Mouse (Mus musculus): Measurements from ENCODE around the gene Lhx2.

Gene Lhx2

DNA sequence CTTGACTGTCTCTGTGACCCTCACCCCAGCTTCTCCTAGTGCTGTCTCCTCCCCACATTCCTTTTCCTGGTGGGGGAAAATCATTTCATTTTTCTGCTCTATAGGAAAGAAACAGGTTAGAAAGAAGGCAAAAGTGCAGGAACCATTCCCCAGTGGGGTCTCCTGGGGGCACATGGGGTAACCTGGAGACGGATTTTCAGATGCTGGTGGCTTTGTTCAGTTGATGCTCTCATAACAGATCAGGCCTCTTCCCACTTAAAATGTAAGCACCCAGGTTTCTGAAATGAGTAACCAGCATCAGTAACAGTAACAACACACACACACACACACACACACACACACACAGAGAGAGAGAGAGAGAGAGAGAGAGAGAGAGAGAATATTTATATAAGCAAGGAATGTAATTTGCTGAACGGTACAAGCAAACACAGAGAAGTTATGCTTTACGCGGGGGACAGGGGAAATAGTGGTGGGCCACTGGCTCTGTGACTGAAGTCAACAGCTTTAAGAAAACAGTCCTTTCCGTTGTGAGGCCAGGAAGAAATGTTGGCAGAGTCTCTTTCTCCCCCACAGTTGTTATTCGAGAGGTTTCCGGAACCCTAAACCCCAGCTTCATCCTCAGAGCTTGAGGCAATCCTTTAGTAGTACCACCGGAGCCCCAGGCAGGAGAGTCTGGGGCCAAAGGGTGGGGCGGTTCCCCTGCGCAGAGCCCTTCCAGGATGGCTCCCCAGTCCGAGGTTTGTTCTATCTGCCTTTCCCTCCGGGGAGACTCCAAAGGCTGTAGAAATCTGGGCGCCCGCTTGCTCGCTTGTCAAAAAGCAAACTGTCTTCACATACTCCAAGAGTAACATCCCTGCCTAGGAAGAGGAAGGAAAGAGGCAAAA is 8.0 kb downstream of the Lhx2 start:
- DNase-seq (ENCODE audit: low spot score), result no peak

- no peak for DNase-seq (ENCODE audit: low spot score)
Observed at GRCm38 (mm10) chr2:38347811-38348551, 8.9 kb downstream of the Lhx2 start.

- no peak for DNase-seq (ENCODE audit: low spot score)
Observed at GRCm38 (mm10) chr2:38348660-38349420, 9.8 kb downstream of the Lhx2 start.

- no peak for DNase-seq (ENCODE audit: low spot score)
Observed at GRCm38 (mm10) chr2:38349447-38350350, 10.6 kb downstream of the Lhx2 start.

DNA sequence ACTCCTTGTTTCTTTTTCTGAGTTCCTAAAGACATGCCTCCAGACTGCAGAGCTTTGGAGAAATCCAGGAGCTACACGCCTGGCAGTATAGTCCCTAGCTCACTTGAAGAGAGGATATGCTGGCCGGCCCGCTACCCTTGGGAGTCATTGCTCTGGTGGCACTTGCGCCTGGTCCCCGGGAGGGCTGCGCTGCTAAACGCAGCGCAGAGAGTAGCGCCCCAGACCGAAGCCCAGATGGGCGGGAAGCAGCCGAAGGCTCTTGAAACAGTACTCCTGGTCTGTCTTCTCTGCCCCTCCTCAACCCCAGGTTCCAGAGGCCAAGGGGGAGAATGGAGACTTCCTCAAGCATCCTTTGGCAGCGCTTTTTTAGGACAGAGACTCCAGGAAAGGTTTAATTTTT is 11.3 kb downstream of the Lhx2 start:
- DNase-seq (ENCODE audit: low spot score), result no peak

DNA sequence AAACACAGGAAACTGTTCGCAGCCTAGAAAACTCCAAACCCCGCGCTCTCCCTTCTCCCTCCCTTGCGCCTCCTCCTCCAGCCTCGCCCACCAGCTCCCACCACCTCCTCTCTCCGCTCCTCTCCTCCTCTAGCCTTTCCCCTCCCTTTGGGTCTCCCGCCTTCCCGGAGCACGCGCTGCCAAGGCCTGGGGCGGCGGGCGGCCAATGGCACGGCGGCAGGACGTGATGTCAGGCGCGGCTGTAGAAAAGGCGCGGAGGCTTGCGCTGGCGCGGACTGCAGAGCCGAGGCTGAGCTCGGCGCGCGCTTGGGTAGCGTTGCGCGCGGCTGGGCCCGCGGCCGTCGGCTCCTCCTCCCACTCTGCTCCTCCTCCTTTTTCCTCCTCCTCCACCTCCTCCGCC is 11.7 kb downstream of the Lhx2 start:
- DNase-seq (ENCODE audit: low spot score), result no peak

GRCm38 (mm10) chr2:38351641-38352320 is 12.7 kb downstream of the Lhx2 start:
- DNase-seq (ENCODE audit: low spot score), result no peak

DNA sequence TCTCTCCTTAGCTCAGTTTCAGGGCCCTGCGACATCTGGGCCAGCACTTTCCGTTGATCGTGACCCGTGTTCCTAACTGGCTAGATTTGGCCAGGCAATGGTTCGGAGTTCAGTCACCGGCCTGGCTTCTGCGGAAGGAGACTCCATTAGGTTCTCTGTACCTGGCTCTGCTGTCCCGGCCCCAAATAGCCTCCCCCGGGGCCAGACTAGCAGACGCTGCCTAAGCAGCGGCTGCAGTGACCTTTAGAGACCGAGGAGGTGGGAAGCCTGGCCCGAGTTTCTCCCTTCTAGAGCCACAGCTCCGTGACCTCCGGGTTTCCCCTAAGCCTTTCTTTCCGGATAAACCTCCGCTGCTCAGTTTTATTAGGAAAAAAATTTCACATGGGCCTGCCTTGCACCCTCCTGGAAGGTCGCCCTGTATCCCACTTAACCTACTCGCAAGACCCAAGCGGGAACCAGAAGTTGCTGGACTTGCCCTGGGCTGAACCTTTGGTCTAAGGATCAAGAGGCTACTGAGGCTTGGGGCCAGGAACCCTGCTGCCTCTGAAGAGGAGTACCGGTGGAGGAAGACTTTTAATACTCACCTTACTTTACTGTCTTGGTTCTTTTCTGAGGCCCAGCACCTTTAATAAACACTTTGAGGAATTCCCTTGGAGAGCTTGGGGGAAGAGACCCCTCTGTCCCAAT is 13.4 kb downstream of the Lhx2 start:
- DNase-seq (ENCODE audit: low spot score), result no peak

DNA sequence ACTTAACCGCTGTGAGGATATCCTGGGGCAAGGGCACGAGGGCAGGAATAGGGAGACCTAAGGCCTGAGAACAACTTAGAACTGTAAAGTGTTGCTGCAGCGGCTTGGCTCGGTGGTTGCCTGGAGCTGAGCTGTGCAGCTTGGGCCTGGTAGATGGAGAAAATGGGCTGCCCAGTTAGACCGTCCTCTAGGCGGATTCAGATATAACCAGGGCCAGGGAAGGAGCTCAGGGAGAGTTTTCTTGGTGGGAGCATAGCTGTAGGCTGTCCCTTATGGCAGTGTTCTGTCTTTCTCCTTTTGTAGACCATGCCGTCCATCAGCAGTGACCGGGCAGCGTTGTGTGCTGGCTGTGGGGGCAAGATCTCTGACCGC is 13.9 kb downstream of the Lhx2 start:
- no peak for DNase-seq (ENCODE audit: low spot score)

DNA sequence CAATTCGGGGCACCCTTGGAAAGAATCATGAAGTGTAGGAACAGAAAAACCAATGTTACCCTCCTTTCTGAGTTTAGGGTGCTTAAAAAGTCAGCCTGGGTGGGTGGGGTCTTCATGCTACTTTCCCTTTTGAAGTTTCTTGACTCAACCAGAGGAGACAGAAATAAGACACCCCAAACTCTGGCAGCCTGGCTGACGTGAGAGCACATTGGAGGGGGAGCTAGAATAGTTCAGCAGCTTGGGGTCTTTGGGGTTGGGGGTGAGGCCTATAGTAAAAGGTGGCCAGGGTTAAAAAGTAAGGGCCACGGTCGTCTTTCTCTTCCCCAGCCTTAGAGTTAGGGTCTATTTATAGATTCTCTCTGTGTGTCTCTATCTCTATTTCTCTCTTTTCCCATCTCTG is 14.6 kb downstream of the Lhx2 start:
- DNase-seq (ENCODE audit: low spot score), result no peak

DNA sequence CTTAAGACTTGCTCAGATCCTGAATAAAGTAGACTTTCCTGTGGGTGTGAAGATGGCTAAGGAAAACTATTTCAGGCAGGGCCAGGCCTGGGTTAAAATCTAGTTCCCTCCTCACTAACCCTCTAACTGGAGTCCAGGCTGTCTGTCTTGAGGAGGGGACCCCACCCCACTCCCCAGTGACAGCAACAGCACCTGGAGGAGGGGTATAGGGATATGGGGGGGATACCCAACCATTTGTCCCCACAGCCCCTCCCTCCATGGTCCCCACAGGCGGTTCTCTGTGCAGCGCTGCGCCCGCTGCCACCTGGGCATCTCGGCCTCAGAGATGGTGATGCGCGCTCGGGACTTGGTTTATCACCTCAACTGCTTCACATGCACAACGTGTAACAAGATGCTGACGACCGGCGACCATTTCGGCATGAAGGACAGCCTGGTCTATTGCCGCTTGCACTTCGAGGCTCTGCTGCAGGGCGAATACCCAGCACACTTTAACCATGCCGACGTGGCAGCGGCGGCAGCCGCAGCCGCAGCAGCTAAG is 15.2 kb downstream of the Lhx2 start:
- DNase-seq (ENCODE audit: low spot score), result no peak

DNA sequence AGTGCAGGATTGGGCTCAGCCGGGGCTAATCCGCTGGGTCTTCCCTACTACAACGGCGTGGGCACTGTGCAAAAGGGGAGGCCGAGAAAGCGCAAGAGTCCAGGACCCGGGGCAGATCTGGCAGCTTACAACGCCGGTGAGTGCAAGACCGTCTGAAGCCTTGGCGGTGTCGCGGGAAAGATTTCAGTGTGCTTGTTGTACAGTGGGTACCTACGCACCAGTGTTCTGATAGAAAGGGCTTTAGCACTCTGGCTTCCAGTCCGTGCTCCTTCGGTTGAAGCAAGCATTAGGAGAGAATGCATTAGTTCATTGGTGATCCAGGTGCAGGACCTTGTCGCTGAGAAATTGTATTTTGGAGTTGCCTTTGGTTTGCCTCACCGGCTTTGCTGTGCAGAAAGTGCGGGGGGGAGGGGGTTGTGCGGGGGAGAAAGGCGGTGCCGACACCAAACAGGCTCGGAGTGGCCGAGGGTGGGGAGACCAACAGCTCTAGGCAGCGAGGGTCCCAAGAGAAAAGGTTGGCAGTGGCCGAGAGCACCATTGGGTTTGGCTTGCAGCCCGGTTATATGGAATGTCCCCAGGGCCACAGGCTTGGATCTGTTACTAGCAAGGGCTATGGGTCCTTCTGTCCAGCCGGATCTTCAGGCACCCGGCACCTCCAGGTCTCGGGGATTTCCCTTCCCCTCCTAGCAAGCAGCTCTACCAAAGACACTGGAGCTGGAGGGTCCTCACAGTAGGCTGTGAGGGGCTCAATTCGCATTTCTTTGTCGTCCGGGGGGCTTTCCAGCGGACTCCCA is 15.8 kb downstream of the Lhx2 start:
- no peak for DNase-seq (ENCODE audit: low spot score)

GRCm38 (mm10) chr2:38355731-38356427 is 16.8 kb downstream of the Lhx2 start:
- DNase-seq (ENCODE audit: low spot score), result no peak

- no peak for DNase-seq (ENCODE audit: low spot score)
Observed at GRCm38 (mm10) chr2:38356428-38357260, 17.6 kb downstream of the Lhx2 start.

GRCm38 (mm10) chr2:38357294-38358246 is 18.5 kb downstream of the Lhx2 start:
- no peak for DNase-seq (ENCODE audit: low spot score)

DNA sequence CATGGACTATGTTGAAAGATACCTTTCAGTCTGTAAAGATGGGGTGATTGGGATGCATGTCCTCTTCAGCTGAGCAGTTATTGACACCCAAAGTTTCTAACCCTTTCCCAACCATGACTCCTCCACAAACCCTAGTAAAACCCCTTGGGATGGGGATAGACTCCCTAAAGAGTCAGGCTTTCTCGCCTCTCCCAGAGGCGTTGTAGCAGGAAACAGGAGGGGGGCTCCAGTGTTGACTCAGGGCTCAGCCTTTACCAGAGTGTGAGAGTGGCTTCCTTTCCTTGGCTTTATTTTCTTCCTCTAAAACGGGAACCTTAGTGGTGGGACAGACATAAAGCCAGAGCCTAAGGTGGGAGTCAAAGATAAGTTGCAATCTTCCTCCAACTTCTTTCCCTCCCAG is 19.5 kb downstream of the Lhx2 start:
- DNase-seq (ENCODE audit: low spot score), result no peak

- no peak for DNase-seq (ENCODE audit: low spot score)
Observed at GRCm38 (mm10) chr2:38359186-38359585, 20.1 kb downstream of the Lhx2 start.
